Mouse (Mus musculus) CH12.LX (cell line): Measurements from ENCODE around the gene Map4k4.

Source experiments
- BHLHE40 ChIP-seq: IDR thresholded peaks from 2 replicates; pipeline ENCODE4 v1.6.1; 2011; ENCODE audit warnings: mild to moderate bottlenecking, low read depth, low read length, improper control_type of control experiment
- CTCF ChIP-seq, 2 experiments: IDR thresholded peaks in 1 of 2; conservative IDR thresholded peaks in 1 of 2; 2 replicates each; pipeline ENCODE4 v1.5.1; 2011 to 2012; ENCODE audit warnings: low read depth in 2 of 2, low read length in 2 of 2, improper control_type of control experiment in 1 of 2, inconsistent platforms in 1 of 2, mild to moderate bottlenecking in 1 of 2, moderate library complexity in 1 of 2
- HCFC1 ChIP-seq: IDR thresholded peaks from 2 replicates; pipeline ENCODE4 v1.6.1; 2012; ENCODE audit warnings: low read depth, mild to moderate bottlenecking, inconsistent platforms, low read length, improper control_type of control experiment
- MAFK ChIP-seq: IDR thresholded peaks from 2 replicates; pipeline ENCODE4 v1.6.1; 2011; ENCODE audit warnings: low read length, improper control_type of control experiment; ENCODE audit not compliant: insufficient replicate concordance
- MAX ChIP-seq: IDR thresholded peaks from 2 replicates; pipeline ENCODE4 v1.6.1; 2011; ENCODE audit warnings: low read length, improper control_type of control experiment
- MEF2A ChIP-seq: IDR thresholded peaks from 2 replicates; pipeline ENCODE4 v1.6.1; 2014; ENCODE audit warnings: low read depth, mild to moderate bottlenecking, inconsistent platforms, low read length, improper control_type of control experiment, borderline replicate concordance
- POLR2A ChIP-seq: IDR thresholded peaks from 2 replicates; pipeline ENCODE4 v1.6.1; 2011; ENCODE audit warnings: low read depth, mild to moderate bottlenecking, improper control_type of control experiment, low read length
- TBP ChIP-seq: conservative IDR thresholded peaks from 2 replicates; pipeline ENCODE4 v1.6.1; 2011; ENCODE audit warnings: low read depth, low read length, improper control_type of control experiment
- USF1 ChIP-seq: IDR thresholded peaks from 2 replicates; pipeline ENCODE4 v1.6.1; 2014; ENCODE audit warnings: low read depth, mild to moderate bottlenecking, inconsistent platforms, low read length, improper control_type of control experiment
- USF2 ChIP-seq: conservative IDR thresholded peaks from 2 replicates; pipeline ENCODE4 v1.6.1; 2011; ENCODE audit warnings: low read depth, low read length, improper control_type of control experiment
- ZC3H11A ChIP-seq: IDR thresholded peaks from 2 replicates; pipeline ENCODE4 v1.6.1; 2012; ENCODE audit warnings: low read depth, mild to moderate bottlenecking, inconsistent platforms, low read length, improper control_type of control experiment
- ZNF384 ChIP-seq: IDR thresholded peaks from 2 replicates; pipeline ENCODE4 v1.6.1; 2012; ENCODE audit warnings: low read depth, low read length, improper control_type of control experiment, inconsistent platforms

DNA sequence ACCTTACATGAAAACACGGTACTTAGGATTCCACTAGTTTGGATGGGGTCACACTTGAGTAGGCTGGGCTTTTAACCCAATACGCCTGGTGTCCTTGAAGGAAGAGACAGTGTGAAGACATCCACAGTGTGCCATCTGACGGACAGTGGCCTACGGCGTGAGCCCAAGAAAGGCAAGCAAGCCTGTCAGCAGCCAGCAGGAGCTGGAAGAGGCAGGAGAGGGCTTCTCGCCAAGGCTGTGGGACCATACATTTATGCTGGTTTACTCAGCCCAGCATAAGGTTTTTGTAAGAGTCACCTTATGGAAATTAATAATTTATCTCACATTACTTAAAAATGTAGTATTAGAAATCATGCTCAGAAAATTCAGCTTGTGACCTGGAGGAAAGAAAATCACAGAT lies 10.7 kb upstream of the Map4k4 start:
- TF ChIP-seq TBP, result no peak
- TF ChIP-seq POLR2A, result no peak
- no peak for TF ChIP-seq HCFC1
- TF ChIP-seq CTCF (conservative IDR thresholded peaks at IDR 0.05 in 1 of 2, IDR thresholded peaks at IDR 0.05 in 1 of 2; ENCODE audit: low read depth in 2 of 2, low read length in 2 of 2), result no peak
- no peak for TF ChIP-seq ZC3H11A
- TF ChIP-seq USF2, result no peak
- TF ChIP-seq ZNF384, result no peak
- no peak for TF ChIP-seq MEF2A
- TF ChIP-seq MAX, result no peak
- TF ChIP-seq BHLHE40, result no peak
- no peak for TF ChIP-seq MAFK
- no peak for TF ChIP-seq USF1
